Mouse (Mus musculus) embryonic facial prominence, embryonic 12.5 days (tissue): Measurements from ENCODE around the gene Dst. TPM values are rescaled to one million over a fixed set of nuclear protein-coding genes. Genes with fewer than 3 reads are reported as not detected.

Experiments
- ATAC-seq: fragments of 200-750 bp; cut with Nextera tagmentation; 2 replicates; pipeline ENCODE4 v1.8.0; 2017; ENCODE audit not compliant: insufficient number of reproducible peaks, insufficient read depth, low FRiP score, low TSS enrichment
- H3K27ac ChIP-seq: fragments of 300-500 bp; sonication (generic); 2 replicates; pipeline ENCODE4 v1.5.1; 2016; ENCODE audit warnings: mild to moderate bottlenecking
- H3K27me3 ChIP-seq: fragments of 300-500 bp; sonication (generic); 2 replicates; pipeline ENCODE4 v1.6.1; 2016; ENCODE audit warnings: mild to moderate bottlenecking, moderate library complexity
- H3K36me3 ChIP-seq: fragments of 300-500 bp; sonication (generic); 2 replicates; pipeline ENCODE4 v1.6.1; 2016; ENCODE audit warnings: mild to moderate bottlenecking
- H3K4me1 ChIP-seq: fragments of 300-500 bp; sonication (generic); 2 replicates; pipeline ENCODE4 v1.6.1; 2016
- H3K4me2 ChIP-seq: fragments of 300-500 bp; sonication (generic); replicated peaks from 2 replicates; pipeline ENCODE4 v1.6.1; 2016; ENCODE audit warnings: mild to moderate bottlenecking, moderate library complexity
- H3K4me3 ChIP-seq: fragments of 300-500 bp; sonication (generic); 2 replicates; pipeline ENCODE4 v1.5.1; 2016; ENCODE audit warnings: mild to moderate bottlenecking
- H3K9ac ChIP-seq: fragments of 300-500 bp; sonication (generic); 2 replicates; pipeline ENCODE4 v1.6.1; 2016; ENCODE audit warnings: mild to moderate bottlenecking, moderate library complexity
- H3K9me3 ChIP-seq: fragments of 300-500 bp; sonication (generic); 2 replicates; pipeline ENCODE4 v1.6.1; 2016; ENCODE audit warnings: mild to moderate bottlenecking, moderate library complexity
- WGBS: fragments of 180-500 bp; shearing (Covaris S2); methylation state at CpG from one replicate; pipeline ENCODE4 v1.1.7; 2016; 5-methylcytosine and 5-hydroxymethylcytosine counted together
- polyA plus RNA-seq: library from polyadenylated mRNA; unstranded; fragments of >200 nt; fragmentation: Nextera tagmentation; extraction: Ambion mirVana; gene quantifications from 2 replicates; pipeline ENCODE4 v1.2.1, GENCODE M21; 2016

Gene Dst
- polyA plus RNA-seq, 1 experiment from 2014 or later = 25.8 TPM

DNA sequence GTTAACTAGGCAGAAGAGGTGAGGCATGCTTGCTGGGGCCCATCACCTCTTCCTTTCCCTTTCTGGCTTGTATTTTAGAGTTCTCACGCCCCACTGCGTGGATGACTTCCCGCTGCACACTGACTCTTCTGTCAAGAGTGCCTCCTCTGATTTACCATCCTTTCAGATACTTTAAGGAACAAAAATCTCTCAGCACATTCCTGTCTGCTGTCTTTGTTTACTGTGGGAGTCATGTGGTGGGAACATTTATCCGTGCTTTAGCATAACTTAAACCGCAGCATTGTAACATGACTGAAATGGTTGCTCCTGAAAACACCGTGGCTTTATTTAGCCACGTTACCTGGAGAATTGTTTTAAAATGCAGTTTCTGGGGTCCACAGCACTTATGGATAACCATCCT is 182.7 kb downstream of the Dst start:
- H3K9me3 ChIP-seq = no peaks in the 10 kb centered on the region
- H3K4me2 ChIP-seq = no peak overlapping the region
- no peaks in the 10 kb centered on the region for H3K27me3 ChIP-seq
- H3K4me1 ChIP-seq = no peaks in the 10 kb centered on the region
- no peak for ATAC-seq
- WGBS = 78% methylated on average over 7 of the region's 7 CpGs
- H3K9ac ChIP-seq = no peak overlapping the region
- no peak overlapping the region for H3K27ac ChIP-seq
- H3K4me3 ChIP-seq = no peak overlapping the region
- peaks cover 8% of the 10 kb centered on the region; the same call in 1 of the 2 replicates for H3K36me3 ChIP-seq

DNA sequence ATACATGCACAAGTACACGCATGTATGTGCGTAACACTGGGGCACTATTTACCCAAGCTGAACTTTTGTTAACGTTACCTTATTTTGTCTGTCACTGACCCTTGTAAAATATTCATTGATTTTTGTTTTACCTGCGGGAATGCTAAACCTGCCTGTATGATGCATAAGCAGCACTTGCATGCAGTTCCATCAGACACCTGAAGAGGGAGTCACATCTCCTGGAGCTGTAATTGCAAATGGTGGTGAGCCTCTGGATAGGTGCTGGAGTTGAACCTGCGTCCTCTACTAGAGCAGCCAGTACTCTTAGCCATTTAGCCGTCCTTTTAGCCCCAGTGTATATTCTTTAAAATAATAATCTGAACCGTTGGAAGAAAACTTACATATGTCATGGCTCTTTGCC is 185.6 kb downstream of the Dst start:
- H3K4me3 ChIP-seq = no peak overlapping the region
- ATAC-seq = no peak
- no peak overlapping the region for H3K4me2 ChIP-seq
- no peaks in the 10 kb centered on the region for H3K9me3 ChIP-seq
- no peak overlapping the region for H3K9ac ChIP-seq
- no peaks in the 10 kb centered on the region for H3K36me3 ChIP-seq
- no peak overlapping the region for H3K27ac ChIP-seq
- WGBS = 90% methylated on average over 7 of the region's 7 CpGs
- no peaks in the 10 kb centered on the region for H3K4me1 ChIP-seq
- no peaks in the 10 kb centered on the region for H3K27me3 ChIP-seq

DNA sequence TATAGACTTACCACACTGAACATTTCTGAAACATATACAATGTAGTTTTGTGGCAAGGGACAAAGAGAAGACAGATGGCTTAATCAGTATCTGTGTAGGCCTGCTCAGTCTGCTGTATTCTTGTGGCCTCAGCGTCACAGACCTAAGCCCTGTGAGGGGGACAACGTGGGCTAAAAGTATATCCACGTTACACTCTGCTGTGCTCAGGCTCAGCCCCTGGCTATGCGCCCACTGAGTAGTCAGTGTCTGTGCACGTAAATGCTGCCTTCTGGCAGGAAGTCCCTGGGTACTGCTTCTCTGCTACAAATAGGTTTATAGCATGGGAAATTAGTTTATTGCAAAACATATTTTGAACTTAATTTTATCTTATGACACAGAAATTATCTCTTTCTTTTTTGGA is 186.3 kb downstream of the Dst start:
- no peak overlapping the region for H3K27ac ChIP-seq
- 54% methylated on average over 5 of the region's 5 CpGs for WGBS
- no peak overlapping the region for H3K9ac ChIP-seq
- no peaks in the 10 kb centered on the region for H3K4me1 ChIP-seq
- H3K27me3 ChIP-seq = no peaks in the 10 kb centered on the region
- H3K4me2 ChIP-seq = no peak overlapping the region
- H3K4me3 ChIP-seq = no peak overlapping the region
- no peaks in the 10 kb centered on the region for H3K36me3 ChIP-seq
- H3K9me3 ChIP-seq = no peaks in the 10 kb centered on the region
- no peak for ATAC-seq

- Histone ChIP-seq H3K9ac (no peak overlapping the region), H3K27me3 (no peaks in the 10 kb centered on the region), H3K9me3 (no peaks in the 10 kb centered on the region), H3K36me3 (no peaks in the 10 kb centered on the region), H3K4me2 (no peak overlapping the region), H3K27ac (no peak overlapping the region), H3K4me3 (no peak overlapping the region), H3K4me1 (no peaks in the 10 kb centered on the region)
- WGBS = 59% methylated on average over 4 of the region's 4 CpGs
- no peak for ATAC-seq
These were observed 187.1 kb downstream of the Dst start for GRCm38 (mm10) chr1:34095173-34095572.

DNA sequence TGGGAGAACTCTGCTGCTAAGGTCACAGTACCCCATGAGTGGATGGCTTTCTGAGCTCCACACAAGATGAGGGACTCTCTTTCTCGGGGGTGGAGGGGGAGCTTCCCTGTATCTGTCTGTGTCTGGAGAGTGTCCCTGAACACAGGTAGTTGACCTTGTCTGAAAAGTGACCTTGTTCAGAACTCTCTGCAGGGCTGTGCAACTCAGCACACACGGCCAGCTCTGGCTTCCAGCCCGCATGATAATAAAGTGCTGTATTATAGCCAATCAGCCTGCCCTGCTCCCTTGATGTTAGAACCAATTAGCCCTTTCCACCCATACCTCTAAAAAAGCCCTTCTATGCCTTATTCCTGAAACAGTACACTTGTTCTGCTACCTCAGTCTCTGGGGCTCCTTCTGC is 188.9 kb downstream of the Dst start:
- no peak overlapping the region for H3K4me3 ChIP-seq
- H3K9me3 ChIP-seq = no peaks in the 10 kb centered on the region
- H3K9ac ChIP-seq = no peak overlapping the region
- H3K27ac ChIP-seq = no peak overlapping the region
- no peaks in the 10 kb centered on the region for H3K27me3 ChIP-seq
- 57% methylated on average over 3 of the region's 3 CpGs for WGBS
- no peak for ATAC-seq
- no peaks in the 10 kb centered on the region for H3K4me1 ChIP-seq
- no peak overlapping the region for H3K4me2 ChIP-seq
- H3K36me3 ChIP-seq = no peaks in the 10 kb centered on the region

GRCm38 (mm10) chr1:34097640-34098039 is 189.6 kb downstream of the Dst start:
- no peak overlapping the region for H3K4me2 ChIP-seq
- H3K27ac ChIP-seq = no peak overlapping the region
- H3K36me3 ChIP-seq = no peaks in the 10 kb centered on the region
- ATAC-seq = no peak
- 69% methylated on average over 4 of the region's 4 CpGs for WGBS
- no peaks in the 10 kb centered on the region for H3K4me1 ChIP-seq
- no peak overlapping the region for H3K9ac ChIP-seq
- no peaks in the 10 kb centered on the region for H3K27me3 ChIP-seq
- H3K9me3 ChIP-seq = no peaks in the 10 kb centered on the region
- no peak overlapping the region for H3K4me3 ChIP-seq

DNA sequence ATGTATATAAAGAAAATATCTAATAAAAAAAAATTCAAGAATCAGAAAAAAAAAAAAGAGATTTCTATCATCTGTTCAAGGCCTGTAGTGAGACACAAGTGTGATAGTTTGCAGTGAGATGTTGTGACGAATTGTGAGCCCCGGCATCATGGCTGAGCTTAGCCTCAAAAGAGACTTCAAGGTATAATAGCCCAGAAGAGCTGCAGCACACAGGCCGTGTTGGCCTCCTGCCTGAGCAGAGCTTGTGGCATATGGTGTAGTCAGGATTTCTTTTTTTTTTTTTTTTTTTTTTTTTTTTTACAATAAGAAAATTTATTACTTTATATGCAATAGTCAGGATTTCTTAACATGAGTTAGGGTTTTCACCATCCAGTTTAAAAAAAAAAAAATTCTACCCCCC is 191.4 kb downstream of the Dst start:
- Histone ChIP-seq H3K9me3 (no peaks in the 10 kb centered on the region), H3K4me3 (no peak overlapping the region), H3K36me3 (no peaks in the 10 kb centered on the region), H3K27ac (no peak overlapping the region), H3K4me1 (peaks cover 8% of the 10 kb centered on the region), H3K4me2 (no peak overlapping the region), H3K27me3 (no peaks in the 10 kb centered on the region), H3K9ac (no peak overlapping the region)
- ATAC-seq = no peak
- WGBS = 73% methylated on average over 3 of the region's 3 CpGs

GRCm38 (mm10) chr1:34100385-34100784 is 192.4 kb downstream of the Dst start:
- no peaks in the 10 kb centered on the region for H3K27me3 ChIP-seq
- H3K36me3 ChIP-seq = no peaks in the 10 kb centered on the region
- H3K9me3 ChIP-seq = no peaks in the 10 kb centered on the region
- ATAC-seq = no peak
- H3K4me2 ChIP-seq = no peak overlapping the region
- no peak overlapping the region for H3K4me3 ChIP-seq
- no peak overlapping the region for H3K27ac ChIP-seq
- H3K4me1 ChIP-seq = peaks cover 14% of the 10 kb centered on the region
- H3K9ac ChIP-seq = no peak overlapping the region
- 65% methylated on average over 4 of the region's 4 CpGs for WGBS

GRCm38 (mm10) chr1:34102604-34103003 is 194.6 kb downstream of the Dst start:
- no peaks in the 10 kb centered on the region for H3K36me3 ChIP-seq
- peaks cover 17% of the 10 kb centered on the region for H3K4me1 ChIP-seq
- no peak for ATAC-seq
- H3K4me2 ChIP-seq = no peak overlapping the region
- H3K9me3 ChIP-seq = no peaks in the 10 kb centered on the region
- H3K27me3 ChIP-seq = no peaks in the 10 kb centered on the region
- WGBS = 75% methylated on average over 2 of the region's 2 CpGs
- no peak overlapping the region for H3K4me3 ChIP-seq
- no peak overlapping the region for H3K27ac ChIP-seq
- no peak overlapping the region for H3K9ac ChIP-seq

DNA sequence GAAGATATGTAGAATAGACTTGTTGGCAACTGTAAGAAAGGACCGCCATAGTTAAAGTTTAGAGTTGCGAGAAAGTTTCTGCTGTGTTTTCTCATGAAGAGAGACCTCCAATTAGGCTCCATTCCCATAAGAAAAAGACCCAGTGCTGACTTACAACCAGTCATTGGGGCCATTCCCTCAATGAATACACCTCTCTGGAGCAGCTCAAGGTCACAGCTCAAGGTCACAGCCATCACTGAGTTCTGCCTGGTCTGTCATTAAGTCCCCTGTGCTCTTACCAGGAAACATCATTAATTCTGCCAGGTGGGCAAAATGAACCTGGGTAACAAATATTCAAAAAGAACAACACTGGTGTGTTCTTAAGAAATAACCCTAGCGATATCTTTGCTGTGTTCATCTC is 195.2 kb downstream of the Dst start:
- H3K4me3 ChIP-seq = no peak overlapping the region
- H3K36me3 ChIP-seq = no peaks in the 10 kb centered on the region
- no peak overlapping the region for H3K9ac ChIP-seq
- no peak for ATAC-seq
- peaks cover 17% of the 10 kb centered on the region for H3K4me1 ChIP-seq
- WGBS = 66% methylated on average over 3 of the region's 3 CpGs
- H3K27me3 ChIP-seq = no peaks in the 10 kb centered on the region
- peak overlapping the region; percentile 29 for H3K4me2 ChIP-seq
- H3K27ac ChIP-seq = no peak overlapping the region
- no peaks in the 10 kb centered on the region for H3K9me3 ChIP-seq

DNA sequence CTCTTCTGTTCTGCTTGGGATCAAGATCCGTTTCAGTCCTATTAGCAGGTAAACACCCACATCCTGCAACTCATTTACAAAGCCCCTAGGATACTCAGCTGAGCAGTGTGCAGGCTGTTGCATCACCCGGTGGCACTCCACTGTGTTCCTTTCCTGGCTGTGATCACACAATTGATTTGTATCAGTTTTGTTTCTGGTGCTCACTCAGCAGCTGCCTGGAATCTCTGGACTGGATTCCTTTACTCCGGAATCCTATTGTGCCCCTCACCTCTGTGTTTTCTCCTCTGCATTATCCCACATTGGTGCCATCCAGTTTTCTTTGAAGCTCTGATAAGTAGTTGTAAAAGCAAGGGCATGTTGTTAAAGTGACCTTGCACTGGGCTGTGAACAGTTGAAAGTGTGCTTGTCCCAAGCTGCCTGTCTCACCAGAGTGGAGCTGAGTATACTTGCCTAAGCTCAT is 195.7 kb downstream of the Dst start:
- Histone ChIP-seq H3K36me3 (no peaks in the 10 kb centered on the region), H3K27ac (no peak overlapping the region), H3K4me1 (peaks cover 17% of the 10 kb centered on the region), H3K9ac (no peak overlapping the region), H3K4me2 (peak overlapping the region; percentile 29), H3K4me3 (no peak overlapping the region), H3K9me3 (no peaks in the 10 kb centered on the region), H3K27me3 (no peaks in the 10 kb centered on the region)
- 6% methylated on average over 3 of the region's 3 CpGs for WGBS
- no peak for ATAC-seq

- no peak overlapping the region for H3K27ac ChIP-seq
- no peak for ATAC-seq
- H3K9me3 ChIP-seq = no peaks in the 10 kb centered on the region
- no peaks in the 10 kb centered on the region for H3K27me3 ChIP-seq
- 30% methylated on average over 8 of the region's 8 CpGs for WGBS
- no peaks in the 10 kb centered on the region for H3K36me3 ChIP-seq
- H3K4me3 ChIP-seq = no peak overlapping the region
- peaks cover 17% of the 10 kb centered on the region for H3K4me1 ChIP-seq
- no peak overlapping the region for H3K9ac ChIP-seq
- no peak overlapping the region for H3K4me2 ChIP-seq
These were observed 196.8 kb downstream of the Dst start for GRCm38 (mm10) chr1:34104846-34105245.

GRCm38 (mm10) chr1:34106606-34107005 is 198.6 kb downstream of the Dst start:
- Histone ChIP-seq H3K4me2 (0 out of 2 replicates have a peak overlapping the region, but pooled peaks have one; percentile 7), H3K9ac (no peak overlapping the region), H3K36me3 (no peaks in the 10 kb centered on the region), H3K27me3 (no peaks in the 10 kb centered on the region), H3K27ac (no peak overlapping the region), H3K4me3 (no peak overlapping the region), H3K9me3 (no peaks in the 10 kb centered on the region), H3K4me1 (peaks cover 22% of the 10 kb centered on the region)
- no peak for ATAC-seq
- 9% methylated on average over 8 of the region's 8 CpGs for WGBS
